Mouse (Mus musculus): ENCODE data around the gene Mrtfb.

Mrtfb gene

GRCm38 (mm10) chr16:13401591-13401990 lies 145.3 kb downstream of the Mrtfb start:
- DNase-seq (ENCODE audit: low read depth, low spot score) = no peak

- DNase-seq (ENCODE audit: low read depth, low spot score) = no peak
Observed at GRCm38 (mm10) chr16:13404656-13405055, 148.4 kb downstream of the Mrtfb start.

GRCm38 (mm10) chr16:13405403-13405802 lies 149.1 kb downstream of the Mrtfb start:
- DNase-seq (ENCODE audit: low read depth, low spot score) = no peak

- peak; percentile 43 for DNase-seq (ENCODE audit: low read depth, low spot score)
Observed at GRCm38 (mm10) chr16:13409530-13410163, 153.4 kb downstream of the Mrtfb start.

- no peak for DNase-seq (ENCODE audit: low read depth, low spot score)
Observed at GRCm38 (mm10) chr16:13410760-13411159, 154.5 kb downstream of the Mrtfb start.

GRCm38 (mm10) chr16:13411531-13411930 lies 155.2 kb downstream of the Mrtfb start:
- DNase-seq (ENCODE audit: low read depth, low spot score) = no peak

GRCm38 (mm10) chr16:13414566-13414965 lies 158.3 kb downstream of the Mrtfb start:
- DNase-seq (ENCODE audit: low read depth, low spot score) = peak; percentile 90

- no peak for DNase-seq (ENCODE audit: low read depth, low spot score)
Observed at GRCm38 (mm10) chr16:13414972-13415371, 158.7 kb downstream of the Mrtfb start.

- no peak for DNase-seq (ENCODE audit: low read depth, low spot score)
Observed at GRCm38 (mm10) chr16:13415465-13415864, 159.2 kb downstream of the Mrtfb start.

- DNase-seq (ENCODE audit: low read depth, low spot score) = no peak
Observed at GRCm38 (mm10) chr16:13416465-13416864, 160.2 kb downstream of the Mrtfb start.

- DNase-seq (ENCODE audit: low read depth, low spot score) = no peak
Observed at GRCm38 (mm10) chr16:13417904-13418303, 161.6 kb downstream of the Mrtfb start.

- no peak for DNase-seq (ENCODE audit: low read depth, low spot score)
Observed at GRCm38 (mm10) chr16:13419752-13420151, 163.5 kb downstream of the Mrtfb start.

GRCm38 (mm10) chr16:13422522-13422921 lies 166.2 kb downstream of the Mrtfb start:
- no peak for DNase-seq (ENCODE audit: low read depth, low spot score)

- no peak for DNase-seq (ENCODE audit: low read depth, low spot score)
Observed at GRCm38 (mm10) chr16:13423587-13424355, 167.5 kb downstream of the Mrtfb start.

- no peak for DNase-seq (ENCODE audit: low read depth, low spot score)
Observed at GRCm38 (mm10) chr16:13425804-13426203, 169.5 kb downstream of the Mrtfb start.

- no peak for DNase-seq (ENCODE audit: low read depth, low spot score)
Observed at GRCm38 (mm10) chr16:13426831-13427589, 170.7 kb downstream of the Mrtfb start.

GRCm38 (mm10) chr16:13428077-13428476 lies 171.8 kb downstream of the Mrtfb start:
- no peak for DNase-seq (ENCODE audit: low read depth, low spot score)

- DNase-seq (ENCODE audit: low read depth, low spot score) = no peak
Observed at GRCm38 (mm10) chr16:13428806-13429205, 172.5 kb downstream of the Mrtfb start.

GRCm38 (mm10) chr16:13429921-13430606 lies 173.8 kb downstream of the Mrtfb start:
- no peak for DNase-seq (ENCODE audit: low read depth, low spot score)

GRCm38 (mm10) chr16:13430940-13431339 lies 174.7 kb downstream of the Mrtfb start:
- DNase-seq (ENCODE audit: low read depth, low spot score) = no peak

GRCm38 (mm10) chr16:13435627-13436026 lies 179.3 kb downstream of the Mrtfb start:
- DNase-seq (ENCODE audit: low read depth, low spot score) = no peak

Measured in skeletal muscle tissue, adult 2 months (tissue).